Mouse (Mus musculus) G1E (cell line): ENCODE measurements around the gene Zfp217.

Experiments used
- CTCF ChIP-seq: IDR thresholded peaks from 2 replicates; pipeline ENCODE4 v1.5.1; 2012; ENCODE audit warnings: low read depth, low read length, inconsistent platforms, mixed read lengths
- GATA1 ChIP-seq: IDR thresholded peaks from 2 replicates; pipeline ENCODE4 v1.6.1; 2012; ENCODE audit warnings: borderline replicate concordance, low read length, inconsistent platforms, mixed read lengths
- GATA2 ChIP-seq: IDR thresholded peaks from 2 replicates; pipeline ENCODE4 v1.6.1; 2012; ENCODE audit warnings: low read depth, low read length, inconsistent platforms, borderline replicate concordance
- POLR2AphosphoS5 ChIP-seq: IDR thresholded peaks from 2 replicates; pipeline ENCODE4 v1.6.1; 2012; ENCODE audit warnings: low read depth, low read length, inconsistent platforms; ENCODE audit not compliant: insufficient replicate concordance
- TAL1 ChIP-seq: conservative IDR thresholded peaks from 2 replicates; pipeline ENCODE4 v1.6.1; 2012; ENCODE audit warnings: low read depth, low read length, inconsistent platforms, mixed read lengths

DNA sequence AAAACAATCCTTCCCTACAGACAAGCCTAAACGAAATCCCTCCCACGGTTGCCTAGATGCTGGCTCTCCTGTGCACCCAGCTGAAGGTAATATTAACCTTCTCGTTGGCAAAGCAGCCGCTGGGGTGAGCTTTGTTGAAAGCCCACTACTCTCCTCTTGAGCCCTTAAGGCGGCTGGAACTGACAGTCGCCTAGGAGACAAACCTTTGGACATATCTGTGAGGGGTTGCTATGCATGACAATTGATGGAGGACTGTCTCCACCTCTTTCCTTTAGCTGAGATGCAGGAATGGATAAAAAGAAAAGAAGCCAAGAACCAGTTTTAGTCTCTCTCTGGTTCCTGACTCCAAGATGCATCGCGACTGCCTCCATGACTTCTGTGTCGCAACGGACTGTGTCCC is 17.7 kb upstream of the Zfp217 start:
- no peak for TF ChIP-seq CTCF
- TF ChIP-seq TAL1, result no peak
- TF ChIP-seq GATA1, result no peak
- TF ChIP-seq GATA2, result no peak
- no peak for TF ChIP-seq POLR2AphosphoS5
